Mouse (Mus musculus): ENCODE measurements around the gene Maip1. TPM values are rescaled to one million over a fixed set of nuclear protein-coding genes. Genes with fewer than 3 reads are reported as not detected.

The Maip1 gene
- polyA plus RNA-seq, 1 experiment from 2014 or later: 6.8 TPM

- Histone ChIP-seq H3K27ac (no peak overlapping the region), H3K4me3 (ENCODE audit: inconsistent target) (no peak overlapping the region), H3K79me2 (ENCODE audit: inconsistent target) (no peaks in the 10 kb centered on the region), H3K36me3 (ENCODE audit: inconsistent target) (peaks cover 29% of the 10 kb centered on the region)
- 65% methylated on average over 3 of the region's 3 CpGs for WGBS (ENCODE audit: missing documents)
These were observed 12.1 kb upstream of the Maip1 start for GRCm38 (mm10) chr1:57394051-57394450.

GRCm38 (mm10) chr1:57400321-57400720, 5.8 kb upstream of the Maip1 start:
- Histone ChIP-seq H3K79me2 (ENCODE audit: inconsistent target) (peaks cover 21% of the 10 kb centered on the region), H3K27ac (no peak overlapping the region), H3K36me3 (ENCODE audit: inconsistent target) (peaks cover 23% of the 10 kb centered on the region), H3K4me3 (ENCODE audit: inconsistent target) (no peak overlapping the region)
- WGBS (ENCODE audit: missing documents): 100% methylated on average over 2 of the region's 2 CpGs

DNA sequence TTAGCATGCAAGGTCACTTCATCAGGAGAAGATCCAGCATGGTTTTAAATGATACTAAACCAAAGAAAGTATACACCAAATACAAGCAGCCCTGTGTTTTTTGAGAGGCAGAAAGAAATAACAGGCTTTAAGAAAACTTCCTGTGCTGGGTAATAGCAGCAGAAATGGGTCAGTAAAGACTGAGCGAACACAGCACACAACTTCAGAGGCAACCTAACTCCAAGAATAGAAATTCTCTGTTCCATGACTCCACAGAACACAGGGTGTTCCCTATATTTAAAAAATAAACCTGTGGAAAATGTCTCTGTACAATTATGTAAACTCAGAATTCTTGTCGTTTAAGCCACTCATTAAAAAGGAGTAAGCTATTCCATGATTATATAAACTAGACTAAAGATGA, 5.3 kb upstream of the Maip1 start:
- Histone ChIP-seq H3K79me2 (ENCODE audit: inconsistent target) (peaks cover 27% of the 10 kb centered on the region), H3K4me3 (ENCODE audit: inconsistent target) (no peak overlapping the region), H3K36me3 (ENCODE audit: inconsistent target) (peaks cover 18% of the 10 kb centered on the region), H3K27ac (no peak overlapping the region)
- WGBS (ENCODE audit: missing documents): 100% methylated on average over 2 of the region's 2 CpGs

DNA sequence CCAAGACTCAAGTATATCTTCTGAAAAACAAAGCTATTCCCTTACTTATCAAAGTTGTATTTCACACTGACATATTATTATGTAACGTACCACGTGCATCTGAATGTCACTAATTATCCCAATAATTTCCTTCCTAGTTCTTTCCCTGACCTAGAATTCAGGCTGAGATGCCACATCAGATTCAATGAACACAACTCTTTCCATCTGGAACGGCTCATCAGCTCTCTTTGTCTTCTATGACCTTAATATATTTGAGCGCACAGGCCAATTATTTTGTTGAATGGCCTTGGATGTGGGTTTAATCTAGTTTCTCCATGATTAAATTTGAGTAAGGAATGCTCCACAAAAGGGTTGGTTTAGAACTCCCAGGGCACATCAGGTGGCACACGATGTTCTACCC, 4.0 kb upstream of the Maip1 start:
- H3K27ac ChIP-seq: no peak overlapping the region
- no peak overlapping the region for H3K4me3 ChIP-seq (ENCODE audit: inconsistent target)
- H3K36me3 ChIP-seq (ENCODE audit: inconsistent target): peaks cover 15% of the 10 kb centered on the region; the same call in 1 of the 2 replicates
- peaks cover 36% of the 10 kb centered on the region for H3K79me2 ChIP-seq (ENCODE audit: inconsistent target)
- 92% methylated on average over 5 of the region's 5 CpGs for WGBS (ENCODE audit: missing documents)

GRCm38 (mm10) chr1:57408994-57409393, 2.9 kb downstream of the Maip1 start:
- Histone ChIP-seq H3K4me3 (ENCODE audit: inconsistent target) (no peak overlapping the region), H3K36me3 (ENCODE audit: inconsistent target) (peaks cover 21% of the 10 kb centered on the region), H3K27ac (no peak overlapping the region), H3K79me2 (ENCODE audit: inconsistent target) (peaks cover 59% of the 10 kb centered on the region)
- WGBS (ENCODE audit: missing documents): 92% methylated on average over 2 of the region's 2 CpGs

GRCm38 (mm10) chr1:57413397-57413796, 7.3 kb downstream of the Maip1 start:
- H3K27ac ChIP-seq: no peak overlapping the region
- peaks cover 28% of the 10 kb centered on the region for H3K36me3 ChIP-seq (ENCODE audit: inconsistent target)
- no peak overlapping the region for H3K4me3 ChIP-seq (ENCODE audit: inconsistent target)
- 91% methylated on average over 2 of the region's 2 CpGs for WGBS (ENCODE audit: missing documents)
- peaks cover 18% of the 10 kb centered on the region for H3K79me2 ChIP-seq (ENCODE audit: inconsistent target)

DNA sequence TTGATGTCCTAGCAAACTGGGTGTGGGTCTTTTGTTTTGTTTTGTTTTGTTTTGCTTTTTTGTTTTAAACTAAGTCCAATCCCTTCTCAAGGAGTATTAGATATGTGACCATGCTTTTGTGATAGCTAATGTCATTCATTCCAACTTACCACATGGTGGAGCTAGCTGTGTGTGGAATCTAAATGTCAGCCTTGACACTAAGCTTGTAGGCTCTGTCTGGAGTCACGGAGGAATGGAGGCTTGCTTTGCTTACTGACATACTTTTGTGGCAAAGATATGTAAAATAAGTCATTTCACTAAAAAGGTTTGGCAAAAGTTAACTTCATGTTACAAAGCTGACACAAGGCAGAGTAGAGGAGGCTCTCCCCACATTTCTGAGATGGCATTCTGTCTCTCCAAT, 17.6 kb downstream of the Maip1 start:
- Histone ChIP-seq H3K27ac (no peak overlapping the region), H3K79me2 (ENCODE audit: inconsistent target) (no peaks in the 10 kb centered on the region), H3K4me3 (ENCODE audit: inconsistent target) (no peak overlapping the region), H3K36me3 (ENCODE audit: inconsistent target) (no peaks in the 10 kb centered on the region)
- 7% methylated on average over 1 of the region's 1 CpGs for WGBS (ENCODE audit: missing documents)

DNA sequence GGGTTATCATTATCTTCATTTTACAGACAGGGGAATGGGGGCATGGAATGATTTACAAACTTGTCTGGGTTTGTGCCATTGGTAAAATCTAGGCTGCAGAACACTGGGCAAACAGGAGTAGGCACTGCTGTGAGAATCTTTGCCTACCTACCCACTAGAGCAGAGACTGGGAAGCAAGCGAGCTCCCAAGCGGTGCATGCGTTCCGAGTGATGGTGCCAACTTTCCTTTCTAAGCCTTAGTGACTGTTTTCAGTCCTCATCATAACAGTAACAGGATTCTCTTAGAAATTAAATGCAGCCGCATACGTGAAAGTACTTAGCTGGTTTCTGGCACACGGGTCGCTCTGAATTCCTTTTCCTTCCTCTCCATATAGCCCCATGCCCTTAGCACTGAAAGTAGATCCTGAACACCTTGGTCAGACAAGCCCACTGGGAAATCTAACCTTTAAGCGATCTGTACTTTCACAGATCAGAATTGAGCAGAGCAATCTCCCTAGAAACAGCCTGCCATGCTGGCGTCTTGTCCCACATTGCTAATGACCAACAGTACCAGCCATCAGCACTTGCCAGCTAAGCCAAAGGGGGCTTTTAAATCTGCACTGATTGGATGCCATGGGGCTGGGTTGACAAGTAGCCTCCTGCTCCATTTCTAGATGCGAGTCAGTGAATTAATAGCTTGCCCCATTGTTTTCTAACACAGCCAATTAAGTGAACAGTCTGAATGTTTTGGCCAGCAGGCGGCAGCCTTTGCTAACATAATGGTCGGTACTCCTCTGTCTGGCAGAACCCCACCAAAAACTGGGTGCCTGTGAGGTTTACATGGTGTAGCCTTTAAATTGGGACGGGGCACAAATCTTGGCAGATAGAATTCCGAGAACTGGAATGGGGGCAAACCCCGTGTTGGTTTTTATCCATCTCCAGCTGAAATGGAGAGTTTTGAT, 22.5 kb downstream of the Maip1 start:
- no peaks in the 10 kb centered on the region for H3K79me2 ChIP-seq (ENCODE audit: inconsistent target)
- 58% methylated on average over 16 of the region's 16 CpGs for WGBS (ENCODE audit: missing documents)

DNA sequence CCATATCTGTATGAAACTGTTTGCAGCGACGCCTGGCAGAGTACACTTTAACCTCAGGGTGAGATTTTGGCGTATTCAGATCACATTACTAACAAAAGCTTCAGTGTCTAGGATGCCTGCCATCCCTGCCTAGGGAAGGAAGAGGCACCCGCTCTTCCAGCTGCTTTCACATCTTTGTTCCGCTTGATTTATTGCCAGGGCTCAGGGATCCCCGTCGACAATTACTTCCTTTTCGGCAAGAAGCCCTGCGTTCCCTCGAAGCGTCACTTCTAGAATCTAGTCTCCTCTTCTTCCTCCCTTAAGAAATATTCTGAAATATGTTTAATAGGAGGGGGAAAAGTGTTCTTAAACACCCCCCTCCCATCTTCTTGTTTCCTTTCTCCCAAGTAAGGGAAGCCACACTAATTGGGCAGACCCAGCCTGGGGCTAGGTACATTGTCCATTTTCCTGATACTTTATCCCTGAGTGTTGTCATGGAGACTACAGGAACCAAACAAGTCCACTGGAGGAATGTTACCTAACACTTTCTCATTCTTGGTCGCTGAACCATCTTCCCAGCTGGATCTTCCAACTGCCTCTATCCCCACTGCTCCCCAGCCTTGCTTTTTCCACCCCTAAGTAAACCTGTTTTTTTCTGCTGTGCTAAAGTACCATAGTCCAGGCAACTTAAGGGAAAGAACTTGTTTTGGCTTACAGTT, 23.8 kb downstream of the Maip1 start:
- 5% methylated on average over 8 of the region's 12 CpGs for WGBS (ENCODE audit: missing documents)
- no peak overlapping the region for H3K4me3 ChIP-seq (ENCODE audit: inconsistent target)
- no peaks in the 10 kb centered on the region for H3K79me2 ChIP-seq (ENCODE audit: inconsistent target)
- no peak overlapping the region for H3K27ac ChIP-seq
- no peaks in the 10 kb centered on the region for H3K36me3 ChIP-seq (ENCODE audit: inconsistent target)

More for the DNA sequence above, 22.5 kb downstream of the Maip1 start:
- Histone ChIP-seq H3K36me3 (ENCODE audit: inconsistent target) (no peaks in the 10 kb centered on the region), H3K4me3 (ENCODE audit: inconsistent target) (no peak overlapping the region), H3K27ac (no peak overlapping the region)

- H3K36me3 ChIP-seq (ENCODE audit: inconsistent target): no peaks in the 10 kb centered on the region
- 94% methylated on average over 7 of the region's 7 CpGs for WGBS (ENCODE audit: missing documents)
- H3K27ac ChIP-seq: no peak overlapping the region
- no peak overlapping the region for H3K4me3 ChIP-seq (ENCODE audit: inconsistent target)
- H3K79me2 ChIP-seq (ENCODE audit: inconsistent target): no peaks in the 10 kb centered on the region
These were observed 27.0 kb downstream of the Maip1 start for GRCm38 (mm10) chr1:57433141-57433540.

GRCm38 (mm10) chr1:57436408-57436807, 30.3 kb downstream of the Maip1 start:
- Histone ChIP-seq H3K27ac (no peak overlapping the region), H3K4me3 (ENCODE audit: inconsistent target) (no peak overlapping the region), H3K79me2 (ENCODE audit: inconsistent target) (no peaks in the 10 kb centered on the region), H3K36me3 (ENCODE audit: inconsistent target) (no peaks in the 10 kb centered on the region)
- 53% methylated on average over 9 of the region's 9 CpGs for WGBS (ENCODE audit: missing documents)

- Histone ChIP-seq H3K27ac (no peak overlapping the region), H3K4me3 (ENCODE audit: inconsistent target) (no peak overlapping the region), H3K79me2 (ENCODE audit: inconsistent target) (no peaks in the 10 kb centered on the region), H3K36me3 (ENCODE audit: inconsistent target) (no peaks in the 10 kb centered on the region)
- 25% methylated on average over 8 of the region's 9 CpGs for WGBS (ENCODE audit: missing documents)
These were observed 30.8 kb downstream of the Maip1 start for GRCm38 (mm10) chr1:57436954-57437353.

- no peak overlapping the region for H3K4me3 ChIP-seq (ENCODE audit: inconsistent target)
- no peak overlapping the region for H3K27ac ChIP-seq
- WGBS (ENCODE audit: missing documents): 72% methylated on average over 5 of the region's 6 CpGs
- H3K36me3 ChIP-seq (ENCODE audit: inconsistent target): no peaks in the 10 kb centered on the region
- no peaks in the 10 kb centered on the region for H3K79me2 ChIP-seq (ENCODE audit: inconsistent target)
These were observed 32.9 kb downstream of the Maip1 start for GRCm38 (mm10) chr1:57439026-57439425.

GRCm38 (mm10) chr1:57440771-57441170, 34.6 kb downstream of the Maip1 start:
- Histone ChIP-seq H3K36me3 (ENCODE audit: inconsistent target) (no peaks in the 10 kb centered on the region), H3K27ac (no peak overlapping the region), H3K4me3 (ENCODE audit: inconsistent target) (no peak overlapping the region), H3K79me2 (ENCODE audit: inconsistent target) (no peaks in the 10 kb centered on the region)
- 69% methylated on average over 4 of the region's 4 CpGs for WGBS (ENCODE audit: missing documents)

DNA sequence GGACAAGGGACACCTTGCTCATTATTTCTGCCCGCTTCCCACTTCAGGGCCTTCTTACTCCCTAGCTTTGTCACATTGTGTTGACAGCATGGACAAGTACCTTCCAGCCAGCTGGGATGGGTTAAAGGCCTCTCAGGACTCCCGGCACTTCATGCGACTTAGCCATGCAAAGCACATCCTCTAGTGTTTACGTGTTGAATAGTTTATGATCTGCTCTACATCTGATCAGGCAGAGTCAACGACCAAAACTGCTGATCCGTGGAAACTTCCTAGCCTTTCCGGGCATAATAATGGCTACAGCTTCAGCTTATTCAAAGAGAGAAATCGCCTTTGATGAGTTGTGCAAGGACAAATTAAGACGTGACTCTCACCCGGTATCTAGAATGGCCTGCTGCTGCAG, 39.6 kb downstream of the Maip1 start:
- Histone ChIP-seq H3K79me2 (ENCODE audit: inconsistent target) (no peaks in the 10 kb centered on the region), H3K36me3 (ENCODE audit: inconsistent target) (no peaks in the 10 kb centered on the region), H3K27ac (no peak overlapping the region), H3K4me3 (ENCODE audit: inconsistent target) (no peak overlapping the region)
- 90% methylated on average over 10 of the region's 10 CpGs for WGBS (ENCODE audit: missing documents)
